Mouse (Mus musculus) T-helper 17 cell (primary cell): ENCODE measurements around the gene Gpr19.

ENCODE experiments used
- in situ Hi-C, 2 experiments: fragments of 300-600 bp; cut with MboI, MseI; formaldehyde crosslinking; loops; 1 replicate in 1 of 2; 2 replicates in 1 of 2; pipeline ENCODE4 v1.15.1; 2025; ENCODE audit warnings: high pct_unique_total_duplicates in 2 of 2

Gene Gpr19

GRCm38 (mm10) chr6:134925673-134926337 lies 27.4 kb upstream of the Gpr19 start:
- in situ Hi-C loops, result loop anchor here in 1 of 2 experiments (10.0 kb wide), 1 partner anchor 891 kb away; the partner anchor contains the start of gene Etv6

- in situ Hi-C loops, result loop anchor here in 1 of 2 experiments (5.0 to 25.0 kb wide), 3 partner anchors 889 to 1883 kb away; partner anchors contain the start of genes Etv6 and H2afj
Measured at GRCm38 (mm10) chr6:134924262-134924661, 25.9 kb upstream of the Gpr19 start.

DNA sequence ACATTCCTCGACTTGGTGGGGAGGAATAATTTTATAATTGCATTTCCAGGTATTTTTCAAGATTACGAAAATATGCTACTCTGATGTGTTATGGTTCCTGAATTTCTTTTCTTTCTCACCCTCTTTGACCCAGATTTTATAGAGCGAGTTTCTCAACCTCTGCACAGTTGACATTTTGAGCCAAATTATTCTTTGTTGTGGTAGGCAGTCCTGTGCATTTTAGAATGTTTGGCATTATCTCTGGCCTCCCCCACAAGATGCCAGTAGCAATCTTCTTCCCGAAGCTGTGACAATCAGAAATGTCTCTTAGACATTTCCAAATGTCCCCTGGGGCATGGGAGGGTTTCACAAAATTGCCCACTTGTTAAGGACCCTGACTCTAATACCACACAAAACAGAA lies 25.3 kb upstream of the Gpr19 start:
- in situ Hi-C loops, result loop anchor here in 1 of 2 experiments (5.0 to 25.0 kb wide), 3 partner anchors 889 to 1884 kb away; partner anchors contain the start of genes Etv6 and H2afj

DNA sequence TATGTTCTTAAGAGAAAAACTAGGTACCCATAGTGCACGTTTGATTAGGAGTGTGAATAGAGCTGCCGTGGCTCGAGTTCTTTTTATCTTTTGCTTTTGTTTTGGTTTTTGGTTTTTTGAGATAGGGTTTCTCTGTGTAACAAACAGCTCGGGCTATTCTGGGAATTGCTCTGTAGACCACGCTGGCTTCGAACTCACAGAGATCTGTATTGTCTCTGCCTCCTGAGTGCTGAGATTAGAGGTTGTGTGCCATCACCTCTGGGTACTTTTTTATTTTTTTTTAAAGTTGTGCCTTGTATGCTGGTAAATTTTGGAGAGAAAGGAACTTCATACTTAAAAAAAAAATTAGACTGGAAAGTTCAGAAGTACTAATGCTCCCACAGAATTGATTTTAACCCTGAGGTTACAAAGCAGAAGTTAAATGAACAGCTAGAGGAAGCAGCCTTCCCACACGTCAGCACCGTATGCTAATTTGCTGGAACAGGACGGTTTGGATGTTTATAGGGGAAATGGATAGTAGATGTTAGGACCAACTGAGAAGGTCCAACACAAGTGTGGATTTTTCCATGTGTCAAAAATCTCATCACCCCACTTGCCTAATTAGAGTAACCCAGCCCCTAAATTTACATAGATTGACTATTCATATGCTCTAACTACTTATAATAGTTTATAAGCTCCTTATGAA lies 24.3 kb upstream of the Gpr19 start:
- in situ Hi-C loops, result loop anchor here in 1 of 2 experiments (5.0 to 25.0 kb wide), 3 partner anchors 888 to 1885 kb away; partner anchors contain the start of genes Etv6 and H2afj

DNA sequence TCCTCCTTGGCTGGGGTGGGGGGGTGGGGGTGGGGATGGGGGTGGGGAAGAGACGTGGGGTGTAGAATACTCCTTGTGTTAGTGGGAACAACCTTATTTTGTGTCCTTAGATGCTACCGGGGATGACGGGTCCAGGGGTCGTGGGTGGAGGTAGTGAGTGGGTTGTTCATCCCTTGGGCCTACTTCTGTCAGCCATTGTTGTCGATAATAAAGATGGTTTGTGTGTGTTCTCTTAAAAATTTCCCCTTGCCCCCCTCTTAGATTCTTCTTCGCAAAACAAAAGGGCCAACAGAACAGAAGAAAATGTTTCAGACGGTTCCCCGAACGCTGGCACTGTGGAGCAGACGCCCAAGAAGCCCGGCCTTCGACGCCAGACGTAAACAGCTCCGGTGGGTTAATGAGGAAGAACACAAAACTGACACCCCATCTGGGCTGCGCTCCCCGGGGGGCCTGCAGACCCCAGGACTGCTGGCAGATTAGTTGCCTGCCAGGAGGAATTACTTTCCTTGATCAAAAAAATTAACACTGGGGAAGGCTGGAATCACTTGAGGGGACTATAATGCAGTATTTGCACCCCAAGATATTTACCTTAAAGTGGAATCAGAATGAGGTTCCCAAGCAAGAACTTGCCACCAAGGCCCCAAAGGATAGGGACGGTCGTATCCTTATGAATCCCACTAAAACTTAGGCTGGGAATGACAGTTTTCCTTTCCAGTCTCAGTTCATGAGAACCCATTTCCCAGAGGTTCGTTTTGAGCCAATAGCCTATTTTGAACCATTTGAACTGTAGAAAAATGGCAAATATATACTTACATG lies 23.5 kb upstream of the Gpr19 start:
- in situ Hi-C loops, result loop anchor here in 1 of 2 experiments (5.0 to 25.0 kb wide), 3 partner anchors 887 to 1885 kb away; partner anchors contain the start of genes Etv6 and H2afj

- in situ Hi-C loops, result loop anchor here in 1 of 2 experiments (5.0 to 25.0 kb wide), 3 partner anchors 886 to 1886 kb away; partner anchors contain the start of genes Etv6 and H2afj
Measured at GRCm38 (mm10) chr6:134921014-134921694, 22.8 kb upstream of the Gpr19 start.

GRCm38 (mm10) chr6:134920190-134921013 lies 22.0 kb upstream of the Gpr19 start, which contains the start of gene Cdkn1b:
Gene Cdkn1b (plus strand): TSS chr6:134920401.
- in situ Hi-C loops, result loop anchor here in 1 of 2 experiments (5.0 to 25.0 kb wide), 3 partner anchors 886 to 1887 kb away; partner anchors contain the start of genes Etv6 and H2afj

GRCm38 (mm10) chr6:134919511-134920189 lies 21.3 kb upstream of the Gpr19 start:
- in situ Hi-C loops, result loop anchor here in 1 of 2 experiments (5.0 to 25.0 kb wide), 3 partner anchors 885 to 1888 kb away; partner anchors contain the start of genes Etv6 and H2afj

- in situ Hi-C loops, result loop anchor here in 1 of 2 experiments (25.0 kb wide), 1 partner anchor 1619 kb away; no protein-coding TSS in a partner anchor
Measured at GRCm38 (mm10) chr6:134918769-134919168, 20.4 kb upstream of the Gpr19 start.

DNA sequence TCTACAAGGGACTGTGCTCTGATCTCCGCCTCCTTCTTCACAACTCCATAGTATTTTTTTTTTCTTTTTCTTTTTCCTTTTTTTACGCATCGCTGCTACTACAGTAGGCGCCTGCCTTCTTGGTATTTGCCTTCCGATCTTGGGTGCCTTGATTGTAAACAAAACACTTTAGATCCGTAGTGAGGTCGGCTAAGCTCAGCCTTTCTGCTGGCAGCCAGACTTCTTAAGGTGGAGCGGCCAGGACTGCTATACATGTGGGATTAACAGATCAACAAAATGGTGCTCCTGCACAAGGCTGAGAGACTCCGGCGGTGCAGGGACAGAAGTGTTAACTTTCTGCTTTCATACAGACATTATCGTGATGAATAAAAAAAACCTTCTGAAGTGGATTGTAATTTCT lies 18.7 kb upstream of the Gpr19 start:
- in situ Hi-C loops, result loop anchor here in 1 of 2 experiments (25.0 kb wide), 1 partner anchor 1620 kb away; no protein-coding TSS in a partner anchor

DNA sequence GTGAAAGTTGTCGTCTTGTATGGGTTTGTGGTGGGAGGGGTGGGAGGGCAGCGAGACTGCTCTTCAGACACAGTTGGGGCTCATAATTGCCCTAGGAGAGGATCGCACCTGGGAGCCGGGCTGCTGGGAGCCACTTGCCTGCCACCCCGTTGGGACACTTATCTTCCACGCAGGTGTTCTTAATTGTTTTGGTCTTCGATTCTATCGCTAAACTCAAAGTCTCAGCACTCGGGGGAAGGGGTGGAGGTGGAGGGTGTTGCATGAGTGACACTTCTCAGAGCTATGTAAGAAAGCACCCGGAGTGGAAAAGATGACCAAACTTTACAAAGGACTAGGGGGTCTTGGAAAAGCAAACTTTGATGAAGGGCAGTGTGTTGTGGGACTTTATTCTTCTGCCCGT lies 18.3 kb upstream of the Gpr19 start:
- in situ Hi-C loops, result loop anchor here in 1 of 2 experiments (25.0 kb wide), 1 partner anchor 1621 kb away; no protein-coding TSS in a partner anchor

DNA sequence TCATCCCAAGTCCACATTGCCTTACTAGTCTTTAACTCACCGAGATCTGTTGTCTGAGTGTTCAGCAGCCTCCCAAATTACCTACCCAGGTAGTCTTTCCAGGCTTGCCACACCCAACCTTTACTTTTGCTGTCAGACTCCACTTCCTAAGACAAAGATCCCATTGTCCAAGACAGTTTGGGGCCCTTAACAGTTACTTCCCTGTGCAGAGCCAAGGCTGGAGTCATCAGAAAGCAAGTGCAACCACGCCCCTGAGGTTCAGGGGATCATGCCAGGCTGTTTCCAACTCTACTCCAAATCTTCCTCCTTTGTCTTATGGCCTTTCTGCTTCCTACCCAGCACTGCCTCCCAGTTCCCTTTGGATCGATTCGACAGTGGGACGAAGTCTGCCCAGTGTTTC lies 16.1 kb upstream of the Gpr19 start:
- in situ Hi-C loops, result loop anchor here in 1 of 2 experiments (25.0 kb wide), 1 partner anchor 1623 kb away; no protein-coding TSS in a partner anchor

GRCm38 (mm10) chr6:134905811-134906210 lies 7.4 kb upstream of the Gpr19 start:
- in situ Hi-C loops, result loop anchor here in 1 of 2 experiments (25.0 kb wide), 1 partner anchor 1631 kb away; no protein-coding TSS in a partner anchor

DNA sequence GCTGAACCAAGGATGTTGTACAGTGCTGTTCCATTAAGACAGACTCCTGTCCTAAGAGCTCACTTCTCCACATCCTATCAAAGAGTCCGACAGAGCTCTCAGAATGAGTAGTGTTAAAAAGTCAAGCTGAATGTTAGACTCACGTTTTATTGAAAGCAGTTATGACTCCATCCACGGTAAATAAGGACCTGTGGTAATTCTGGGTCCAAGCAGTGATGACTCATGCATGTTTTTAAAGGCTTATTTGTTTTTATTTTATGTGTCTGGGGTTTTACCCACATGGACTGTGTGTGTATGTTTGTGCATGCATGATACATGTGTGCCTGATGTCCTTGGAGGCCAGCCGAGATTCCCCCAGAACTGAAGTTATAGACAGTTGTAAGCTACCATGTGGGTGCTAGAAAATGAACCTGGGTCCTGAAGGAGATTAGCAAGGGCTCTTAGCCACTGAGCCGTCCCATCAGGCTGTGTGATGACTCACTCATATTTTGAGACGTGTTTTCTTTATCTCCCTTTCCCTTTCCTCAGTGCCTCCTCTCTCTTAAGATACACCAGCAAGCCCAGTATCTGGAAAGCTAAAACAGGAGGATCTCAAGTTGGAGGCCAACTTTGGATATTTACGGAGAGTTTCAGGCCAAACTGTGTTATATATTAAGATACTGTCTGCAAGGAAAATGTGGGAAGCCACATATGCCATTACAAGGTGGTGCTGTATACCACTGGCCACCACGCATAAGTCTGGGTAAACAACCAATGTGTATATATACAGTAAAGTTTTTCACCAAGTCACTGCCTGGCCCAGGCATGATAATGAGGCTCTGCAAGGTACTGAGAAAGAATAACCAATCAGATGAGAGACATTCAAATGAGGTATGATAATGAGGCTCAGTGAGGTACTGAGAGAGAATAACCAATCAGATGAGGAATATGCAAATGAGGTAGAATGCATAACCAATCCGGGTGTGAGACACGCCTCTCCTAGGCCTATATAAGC lies 5.8 kb upstream of the Gpr19 start:
- in situ Hi-C loops, result loop anchor here in 1 of 2 experiments (25.0 kb wide), 1 partner anchor 1633 kb away; no protein-coding TSS in a partner anchor

GRCm38 (mm10) chr6:134903368-134903767 lies 5.0 kb upstream of the Gpr19 start:
- in situ Hi-C loops, result loop anchor here in 1 of 2 experiments (25.0 kb wide), 1 partner anchor 1634 kb away; no protein-coding TSS in a partner anchor

DNA sequence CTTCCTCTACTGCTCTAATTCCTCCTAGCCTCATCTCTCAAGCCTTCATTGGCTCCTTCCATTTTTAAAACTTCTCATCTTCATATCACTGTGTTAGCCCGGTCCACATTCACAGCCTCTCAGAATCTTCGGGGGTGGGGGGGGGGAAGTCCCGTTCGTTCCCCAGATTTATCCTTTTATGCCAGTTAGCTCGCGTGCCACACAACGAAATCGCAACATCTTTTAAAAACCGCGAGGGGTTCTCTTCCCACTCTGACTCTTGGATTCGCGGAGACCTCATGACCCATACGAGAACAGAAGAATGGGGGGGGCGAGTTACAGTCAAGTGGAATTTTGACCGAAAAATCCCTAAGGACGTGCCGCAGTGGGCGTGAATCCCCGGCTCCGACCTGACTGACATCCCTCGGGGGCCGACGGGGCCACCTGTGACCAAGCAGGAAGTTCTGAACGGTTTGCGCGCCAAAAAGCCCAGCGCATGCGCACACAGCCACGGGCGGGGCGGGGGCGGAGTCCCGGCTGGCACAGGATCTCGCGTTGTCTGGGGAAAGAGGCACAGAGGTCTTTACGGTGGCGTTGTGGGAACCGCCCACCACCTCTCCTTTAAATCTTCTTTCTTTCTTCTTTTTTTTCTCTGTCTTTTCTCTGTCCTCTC lies 809 bp downstream of the Gpr19 start:
- in situ Hi-C loops, result loop anchor here in 1 of 2 experiments (5.0 kb wide), 1 partner anchor 35 kb away; no protein-coding TSS in a partner anchor
